Mouse (Mus musculus): ENCODE measurements at regions not wholly inside any gene's neighbourhood (a gene's known extent, or its start where the extent isn't known, plus 50 kb on each side); places are given as distances from the start of the nearest gene placed in this dataset.

DNA sequence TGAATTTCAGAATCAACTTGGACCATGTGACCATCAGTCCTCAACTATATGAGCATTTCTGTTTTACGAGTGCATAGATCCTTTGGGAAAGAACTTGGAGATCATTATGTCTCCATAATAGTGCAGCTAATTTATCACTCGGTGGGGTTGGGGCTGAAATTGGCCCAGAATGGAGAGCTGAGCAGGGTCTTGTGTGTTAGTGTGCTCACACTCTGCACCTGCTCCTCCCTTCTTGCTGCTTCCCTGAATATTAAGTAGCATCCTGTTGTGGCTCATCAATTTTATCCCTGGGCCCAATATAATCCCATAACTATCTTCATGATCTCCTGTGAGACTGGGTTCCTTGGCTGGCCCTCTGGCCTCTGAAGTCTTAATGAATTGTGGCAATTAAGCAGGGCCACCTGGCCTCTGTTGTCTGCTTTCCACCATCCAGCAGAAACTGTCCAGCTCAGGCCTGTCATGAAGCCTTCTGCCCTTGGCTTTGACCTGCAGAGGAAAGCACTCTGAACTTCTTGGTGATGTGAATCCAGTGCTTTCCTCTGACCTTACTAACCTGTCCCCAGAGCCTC lies 66.7 kb upstream of the Opcml start:
- Histone ChIP-seq H3K9me3 (ENCODE audit: control insufficient read depth, low read length) (no peaks in the 10 kb centered on the region), H3K27me3 (ENCODE audit: control insufficient read depth, insufficient read depth, low read length) (no peaks in the 10 kb centered on the region), H3K36me3 (replicated peaks; ENCODE audit: control insufficient read depth, insufficient read depth) (no peaks in the 10 kb centered on the region), H3K9ac (no peak overlapping the region), H3K4me1 (replicated peaks; ENCODE audit: control insufficient read depth, insufficient read depth, low read length) (peaks cover 7% of the 10 kb centered on the region; the same call in 1 of the 2 replicates), H3K27ac (no peak overlapping the region), H3K4me2 (replicated peaks) (no peak overlapping the region), H3K4me3 (replicated peaks; ENCODE audit: low read length) (no peak overlapping the region)
- 17% methylated on average over 2 of the region's 2 CpGs for WGBS
- ATAC-seq (ENCODE audit: low FRiP score) (0 out of 2 replicates have a peak, but pooled peaks have one; percentile 31), DNase-seq (ENCODE audit: low spot score) (no peak)

DNA sequence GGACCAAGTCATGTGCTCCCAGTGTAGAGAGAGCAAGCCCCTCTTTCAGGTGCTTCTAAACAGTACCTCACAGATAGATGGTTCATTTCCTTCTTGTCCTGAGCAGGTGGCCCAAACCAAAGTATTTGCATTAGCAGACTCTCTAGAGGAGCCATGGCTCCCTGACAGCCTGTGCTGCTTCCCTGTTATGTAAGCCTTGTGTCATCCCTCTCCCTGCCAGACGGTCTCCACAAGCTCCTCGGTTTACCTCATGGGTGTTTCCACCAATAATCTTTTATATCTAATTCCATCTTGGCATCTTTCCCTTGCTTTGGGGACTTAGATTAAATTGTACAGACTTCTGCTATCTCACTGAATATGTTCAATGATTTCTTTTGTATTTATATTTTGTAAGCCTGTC lies 66.0 kb upstream of the Opcml start:
- Histone ChIP-seq H3K36me3 (replicated peaks; ENCODE audit: control insufficient read depth, insufficient read depth) (no peaks in the 10 kb centered on the region), H3K27me3 (ENCODE audit: control insufficient read depth, insufficient read depth, low read length) (no peaks in the 10 kb centered on the region), H3K27ac (no peak overlapping the region), H3K4me2 (replicated peaks) (no peak overlapping the region), H3K9ac (no peak overlapping the region), H3K4me1 (replicated peaks; ENCODE audit: control insufficient read depth, insufficient read depth, low read length) (peaks cover 12% of the 10 kb centered on the region; the same call in 1 of the 2 replicates), H3K4me3 (replicated peaks; ENCODE audit: low read length) (no peak overlapping the region), H3K9me3 (ENCODE audit: control insufficient read depth, low read length) (no peaks in the 10 kb centered on the region)
- 67% methylated on average over 2 of the region's 2 CpGs for WGBS
- DNase-seq (ENCODE audit: low spot score) (no peak), ATAC-seq (ENCODE audit: low FRiP score) (no peak)

DNA sequence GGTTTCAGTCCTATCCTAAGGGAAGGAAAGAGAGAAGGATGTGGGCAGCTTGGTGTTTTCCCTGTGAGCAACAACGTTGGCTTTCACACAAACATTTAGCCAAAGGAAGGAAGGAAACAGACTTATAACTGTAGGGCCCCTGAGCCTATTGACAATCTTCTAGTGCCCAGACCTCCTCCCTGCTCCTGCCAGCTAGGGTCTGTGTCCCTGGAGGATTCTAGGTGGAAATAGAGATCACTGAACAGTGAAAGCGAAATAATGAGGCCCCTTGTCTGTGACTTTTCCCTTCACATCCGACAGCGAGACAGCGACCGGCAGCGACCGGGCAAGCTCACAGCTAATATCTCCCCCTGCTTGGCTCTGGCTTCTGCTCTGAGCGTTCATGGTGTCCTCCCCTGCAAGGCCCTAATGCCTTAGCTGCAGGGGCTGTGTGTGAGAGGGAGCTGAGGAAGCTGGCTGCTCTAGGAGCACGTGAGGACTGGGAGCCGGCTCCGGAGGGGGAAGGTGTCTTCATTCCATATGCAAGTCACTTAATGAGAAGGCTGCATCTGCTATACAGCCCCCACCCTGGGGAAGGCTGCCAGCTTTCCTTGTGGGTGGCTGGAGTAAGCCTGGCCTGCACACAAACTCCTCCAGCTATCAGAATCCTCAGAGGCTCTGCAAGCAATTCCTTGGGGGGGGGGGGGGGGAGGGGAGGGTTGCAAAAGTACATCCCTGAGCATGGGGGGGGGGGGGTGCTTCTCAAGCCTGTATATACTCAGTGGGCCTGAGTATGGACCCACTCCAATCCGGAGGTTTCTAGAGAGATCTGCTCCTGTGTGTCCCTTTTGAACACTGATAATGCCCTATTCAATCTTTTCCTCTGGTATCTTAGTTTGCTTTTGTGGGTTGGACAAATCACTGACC lies 61.7 kb upstream of the Opcml start:
- Histone ChIP-seq H3K36me3 (replicated peaks; ENCODE audit: control insufficient read depth, insufficient read depth) (no peaks in the 10 kb centered on the region), H3K4me3 (replicated peaks; ENCODE audit: low read length) (no peak overlapping the region), H3K9me3 (ENCODE audit: control insufficient read depth, low read length) (no peaks in the 10 kb centered on the region), H3K9ac (peak overlapping the region; percentile 42), H3K4me2 (replicated peaks) (peak overlapping the region; percentile 40), H3K27ac (peak overlapping the region; percentile 65; the same call in 1 of the 2 replicates), H3K27me3 (ENCODE audit: control insufficient read depth, insufficient read depth, low read length) (no peaks in the 10 kb centered on the region), H3K4me1 (replicated peaks; ENCODE audit: control insufficient read depth, insufficient read depth, low read length) (peaks cover 12% of the 10 kb centered on the region; the same call in 1 of the 2 replicates)
- WGBS, result 2% methylated on average over 13 of the region's 13 CpGs
- ATAC-seq (ENCODE audit: low FRiP score) (peak; percentile 90), DNase-seq (ENCODE audit: low spot score) (peak; percentile 64)

DNA sequence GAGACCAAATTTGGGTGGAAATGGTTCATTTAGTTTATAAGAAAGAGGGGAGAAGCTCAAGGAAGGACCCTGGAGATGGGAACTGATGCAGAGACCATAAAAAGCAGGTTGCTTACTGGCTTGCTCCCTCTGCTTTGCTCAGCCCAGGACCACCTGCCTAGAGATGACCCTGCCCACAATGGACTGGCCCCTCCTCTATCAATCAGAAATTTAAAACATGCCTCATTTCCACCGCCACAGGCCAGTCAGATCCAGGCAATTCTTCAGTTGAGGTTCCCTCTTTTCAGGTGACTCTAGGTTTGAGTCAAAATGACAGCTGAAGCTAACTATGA lies 61.1 kb upstream of the Opcml start:
- 30% methylated on average over 1 of the region's 1 CpGs for WGBS
- H3K27me3 ChIP-seq (ENCODE audit: control insufficient read depth, insufficient read depth, low read length), result no peaks in the 10 kb centered on the region
- H3K9me3 ChIP-seq (ENCODE audit: control insufficient read depth, low read length), result no peaks in the 10 kb centered on the region
- DNase-seq (ENCODE audit: low spot score) (no peak), ATAC-seq (ENCODE audit: low FRiP score) (peak; percentile 17; the same call in 1 of the 2 replicates)
- H3K4me2 ChIP-seq (replicated peaks), result no peak overlapping the region
- no peaks in the 10 kb centered on the region for H3K36me3 ChIP-seq (replicated peaks; ENCODE audit: control insufficient read depth, insufficient read depth)
- H3K4me1 ChIP-seq (replicated peaks; ENCODE audit: control insufficient read depth, insufficient read depth, low read length), result peaks cover 12% of the 10 kb centered on the region; the same call in 1 of the 2 replicates
- H3K9ac ChIP-seq, result no peak overlapping the region
- H3K27ac ChIP-seq, result no peak overlapping the region
- H3K4me3 ChIP-seq (replicated peaks; ENCODE audit: low read length), result no peak overlapping the region

DNA sequence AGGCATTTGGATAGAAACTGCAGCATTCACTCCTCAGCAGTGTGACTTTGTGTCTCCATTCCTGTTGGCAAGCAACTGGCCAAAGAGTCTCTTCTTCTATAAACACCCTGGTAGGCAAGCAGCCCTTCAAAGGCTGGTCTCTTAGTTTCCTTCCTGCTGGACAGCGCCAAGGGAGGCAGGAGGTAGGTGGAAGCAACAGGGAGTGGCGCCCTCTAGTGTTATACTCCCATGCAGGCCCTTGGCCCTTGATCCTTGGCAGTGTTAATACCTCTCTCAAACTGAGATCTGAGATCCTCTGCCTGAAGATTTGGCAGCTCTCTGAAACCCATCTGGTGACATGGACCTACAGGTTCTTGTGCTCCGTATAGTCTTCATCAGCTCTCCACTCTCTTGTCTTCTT lies 51.3 kb upstream of the Opcml start:
- Histone ChIP-seq H3K9me3 (ENCODE audit: control insufficient read depth, low read length) (no peaks in the 10 kb centered on the region), H3K27me3 (ENCODE audit: control insufficient read depth, insufficient read depth, low read length) (no peaks in the 10 kb centered on the region), H3K36me3 (replicated peaks; ENCODE audit: control insufficient read depth, insufficient read depth) (no peaks in the 10 kb centered on the region), H3K27ac (no peak overlapping the region), H3K9ac (no peak overlapping the region), H3K4me1 (replicated peaks; ENCODE audit: control insufficient read depth, insufficient read depth, low read length) (no peaks in the 10 kb centered on the region), H3K4me3 (replicated peaks; ENCODE audit: low read length) (no peak overlapping the region), H3K4me2 (replicated peaks) (no peak overlapping the region)
- no peak for DNase-seq (ENCODE audit: low spot score)
- ATAC-seq (ENCODE audit: low FRiP score), result no peak
- 22% methylated on average over 3 of the region's 3 CpGs for WGBS

Measured in hindbrain, embryonic 14.5 days (tissue).